Mouse (Mus musculus): ENCODE data around the gene Serpina1d.
"Not testable (repeated sequence)": the region's sequence is repeated elsewhere in the genome, so short reads cannot be mapped to it uniquely, and the experiment has no call there.

Serpina1d gene

GRCm38 (mm10) chr12:103773246-103773851 is at the start of gene Serpina1d:
Serpina1d (minus strand) TSS chr12:103773592.
- not testable (repeated sequence) for DNase-seq (ENCODE audit: low spot score in 2 of 2)

- not testable (repeated sequence) for DNase-seq (ENCODE audit: low spot score in 2 of 2)
Measured at GRCm38 (mm10) chr12:103770597-103770996, 2.8 kb downstream of the Serpina1d start.

- not testable (repeated sequence) for DNase-seq (ENCODE audit: low spot score in 2 of 2)
Measured at GRCm38 (mm10) chr12:103763083-103763482, 10.3 kb downstream of the Serpina1d start.

GRCm38 (mm10) chr12:103760316-103760715 is 13.1 kb downstream of the Serpina1d start:
- DNase-seq (ENCODE audit: low spot score in 2 of 2) = not testable (repeated sequence)

GRCm38 (mm10) chr12:103745957-103746356 is 27.4 kb downstream of the Serpina1d start:
- not testable (repeated sequence) for DNase-seq (ENCODE audit: low spot score in 2 of 2)

GRCm38 (mm10) chr12:103737791-103738580 is 35.4 kb downstream of the Serpina1d start:
- not testable (repeated sequence) for DNase-seq (ENCODE audit: low spot score in 2 of 2)

GRCm38 (mm10) chr12:103735566-103735965 is 37.8 kb downstream of the Serpina1d start:
- DNase-seq (ENCODE audit: low spot score in 2 of 2) = not testable (repeated sequence)

GRCm38 (mm10) chr12:103735101-103735500 is 38.3 kb downstream of the Serpina1d start:
- not testable (repeated sequence) for DNase-seq (ENCODE audit: low spot score in 2 of 2)

Data from right cerebral cortex, adult 2 months (tissue).